Mouse (Mus musculus) megakaryocyte progenitor cell, adult 5-6 weeks (primary cell): ENCODE measurements around the gene Ppa1. TPM values are rescaled to one million over a fixed set of nuclear protein-coding genes. Genes with fewer than 3 reads are reported as not detected.

Experiments
- ATAC-seq: replicated peaks from 2 replicates; pipeline ENCODE4 v1.8.0; 2016; ENCODE audit warnings: mild to moderate bottlenecking, moderate TSS enrichment, inconsistent platforms; ENCODE audit not compliant: poor library complexity
- total RNA-seq, 2 experiments: library from RNA; stranded (forward) in 1 of 2; stranded (reverse) in 1 of 2; fragments of 157-497, 149-512 nt in 1 of 2; fragments of 200-1000 nt in 1 of 2; gene quantifications; 2 replicates each; pipeline versions ENCODE4 v1.2.3 to v1.2.4; 2015 to 2017

The Ppa1 gene
- total RNA-seq, 2 experiments from 2014 or later, result 95.4 to 139 TPM

DNA sequence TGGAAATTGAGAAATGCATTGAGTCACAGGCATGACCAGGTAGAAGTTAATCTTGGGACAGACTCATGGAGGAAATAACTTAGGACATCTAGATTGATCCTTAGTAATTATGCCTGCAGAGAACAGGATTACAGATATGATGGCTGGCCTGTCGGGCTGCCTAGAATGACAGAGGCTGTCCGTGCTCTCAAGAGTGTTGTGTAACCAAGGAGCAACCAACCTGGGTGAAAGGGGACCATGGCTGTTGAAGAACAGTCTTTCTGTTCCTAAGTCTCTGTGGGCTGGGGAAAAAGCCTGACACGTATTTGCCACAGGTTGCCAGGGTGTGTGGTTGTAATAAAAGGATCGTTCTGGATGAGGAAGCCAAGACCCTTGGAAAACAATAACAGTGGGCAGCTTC, 8.0 kb upstream of the Ppa1 start:
- no peak for ATAC-seq

DNA sequence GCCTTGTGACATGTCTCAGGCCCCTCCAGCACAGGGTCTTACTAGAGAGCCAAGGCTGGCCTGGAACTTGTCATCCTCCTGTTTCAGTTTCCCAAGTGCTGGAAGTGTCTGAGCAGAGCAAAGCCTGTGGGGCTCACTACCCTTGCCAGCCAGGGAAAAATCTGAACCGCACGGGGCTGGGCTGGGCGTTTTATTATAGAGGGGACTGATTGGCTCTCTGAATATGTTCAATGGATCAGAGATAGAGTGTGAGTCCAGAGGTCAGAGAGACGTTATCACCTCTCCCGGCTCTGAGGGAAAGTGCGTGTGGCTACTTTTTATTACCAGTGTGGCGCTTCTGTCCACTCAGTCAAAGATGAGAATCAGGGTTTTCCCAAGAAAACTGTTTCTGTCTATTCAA, 1.8 kb upstream of the Ppa1 start:
- ATAC-seq, result no peak

DNA sequence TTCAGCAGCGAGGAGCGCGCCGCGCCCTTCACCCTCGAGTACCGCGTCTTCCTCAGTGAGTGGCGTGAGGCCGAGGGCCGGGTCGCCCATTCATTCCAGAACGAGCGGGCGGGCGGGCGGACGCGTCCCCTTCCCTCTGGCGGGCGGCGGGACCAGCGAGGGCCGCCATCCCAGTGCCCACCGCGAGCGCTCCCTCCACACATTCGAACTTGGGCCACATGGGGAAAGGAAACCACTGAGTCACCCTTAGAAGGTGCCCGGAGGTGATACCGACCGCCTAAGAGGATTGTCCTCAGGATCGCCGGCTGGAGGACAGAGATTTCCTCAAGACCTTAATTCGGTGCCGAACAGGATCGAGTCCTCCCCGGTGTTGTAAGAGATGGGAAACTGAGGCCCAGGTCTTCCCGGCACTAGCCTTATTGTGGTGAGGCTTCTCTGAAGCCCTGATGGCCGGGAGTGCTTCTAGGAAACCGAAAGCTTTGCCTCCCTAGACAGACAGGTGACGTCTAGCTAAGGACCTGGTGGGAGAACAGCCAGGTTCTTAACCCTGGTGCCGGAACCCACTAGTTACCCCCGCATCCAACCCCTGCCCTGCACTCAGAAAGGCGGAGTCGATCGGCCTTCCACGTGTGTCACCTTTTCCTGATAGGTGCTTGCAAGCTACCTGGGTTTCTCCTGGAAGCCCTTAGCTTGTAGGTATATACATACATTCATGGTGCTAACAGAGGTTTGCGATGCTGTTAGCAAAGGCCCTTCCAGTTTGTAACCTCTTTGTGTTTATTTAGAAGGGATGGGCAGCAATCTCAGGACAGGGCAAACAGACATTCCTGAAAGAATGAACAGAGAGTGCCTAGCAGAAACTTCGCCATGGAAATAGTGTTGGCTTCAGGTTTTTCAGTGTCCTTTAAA, 639 bp downstream of the Ppa1 start:
- peak; percentile 70 for ATAC-seq

DNA sequence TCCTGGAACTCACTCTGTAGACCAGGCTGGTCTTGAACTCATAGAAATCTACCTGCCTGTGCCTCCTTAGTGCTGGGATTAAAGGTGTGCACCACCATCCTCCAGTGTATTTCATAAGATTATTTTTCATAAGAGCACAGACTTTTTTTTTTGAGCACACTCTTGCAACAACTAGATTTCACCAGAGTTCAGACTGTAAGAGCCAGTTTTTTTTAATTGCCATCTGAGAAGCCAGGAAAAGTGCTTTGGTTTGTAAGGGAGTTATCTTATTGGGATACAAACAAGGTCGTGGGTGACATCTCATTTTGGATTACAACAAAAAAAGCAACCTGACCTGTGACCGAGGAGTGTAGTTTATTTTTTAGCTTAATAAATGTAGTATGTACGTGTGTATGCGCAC, 5.8 kb downstream of the Ppa1 start:
- ATAC-seq, result no peak

DNA sequence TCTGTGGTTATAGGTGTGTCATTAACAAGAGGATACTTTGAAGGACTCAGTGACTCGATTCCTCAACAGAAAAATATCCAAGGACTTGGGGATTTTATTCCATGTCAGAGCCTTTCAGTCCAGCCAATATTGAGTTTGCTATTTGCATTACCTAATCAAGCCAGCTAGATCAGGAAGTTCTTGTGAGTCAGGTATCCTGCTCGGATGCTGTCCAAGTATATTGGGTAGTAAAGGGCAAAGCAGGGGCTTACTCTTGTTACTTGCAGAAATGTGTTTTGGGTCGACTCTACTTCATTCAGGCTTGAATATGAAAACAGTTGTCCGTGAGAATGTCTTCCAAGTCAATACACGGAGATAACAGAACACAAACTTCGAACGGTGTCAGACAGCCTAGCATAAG, 6.3 kb downstream of the Ppa1 start:
- ATAC-seq, result no peak

DNA sequence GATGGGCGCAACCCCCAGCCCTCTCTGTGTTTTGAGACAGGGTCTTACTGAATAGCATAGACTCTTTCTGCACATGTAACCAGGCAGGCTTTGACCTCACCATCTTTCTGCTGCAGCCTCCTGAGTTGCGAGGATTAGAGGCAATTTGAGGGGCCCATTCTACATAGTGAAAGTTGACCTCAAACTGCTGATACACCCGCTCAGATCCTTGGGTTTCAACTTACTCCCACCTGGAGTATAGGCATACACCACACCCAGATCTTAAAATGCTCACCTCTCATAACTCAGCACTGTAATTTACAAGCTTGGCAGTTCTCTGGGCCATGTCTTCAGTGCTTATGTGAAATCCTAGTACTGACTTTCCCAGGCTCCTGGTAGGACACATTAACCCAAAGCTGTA, 6.8 kb downstream of the Ppa1 start:
- ATAC-seq, result no peak

DNA sequence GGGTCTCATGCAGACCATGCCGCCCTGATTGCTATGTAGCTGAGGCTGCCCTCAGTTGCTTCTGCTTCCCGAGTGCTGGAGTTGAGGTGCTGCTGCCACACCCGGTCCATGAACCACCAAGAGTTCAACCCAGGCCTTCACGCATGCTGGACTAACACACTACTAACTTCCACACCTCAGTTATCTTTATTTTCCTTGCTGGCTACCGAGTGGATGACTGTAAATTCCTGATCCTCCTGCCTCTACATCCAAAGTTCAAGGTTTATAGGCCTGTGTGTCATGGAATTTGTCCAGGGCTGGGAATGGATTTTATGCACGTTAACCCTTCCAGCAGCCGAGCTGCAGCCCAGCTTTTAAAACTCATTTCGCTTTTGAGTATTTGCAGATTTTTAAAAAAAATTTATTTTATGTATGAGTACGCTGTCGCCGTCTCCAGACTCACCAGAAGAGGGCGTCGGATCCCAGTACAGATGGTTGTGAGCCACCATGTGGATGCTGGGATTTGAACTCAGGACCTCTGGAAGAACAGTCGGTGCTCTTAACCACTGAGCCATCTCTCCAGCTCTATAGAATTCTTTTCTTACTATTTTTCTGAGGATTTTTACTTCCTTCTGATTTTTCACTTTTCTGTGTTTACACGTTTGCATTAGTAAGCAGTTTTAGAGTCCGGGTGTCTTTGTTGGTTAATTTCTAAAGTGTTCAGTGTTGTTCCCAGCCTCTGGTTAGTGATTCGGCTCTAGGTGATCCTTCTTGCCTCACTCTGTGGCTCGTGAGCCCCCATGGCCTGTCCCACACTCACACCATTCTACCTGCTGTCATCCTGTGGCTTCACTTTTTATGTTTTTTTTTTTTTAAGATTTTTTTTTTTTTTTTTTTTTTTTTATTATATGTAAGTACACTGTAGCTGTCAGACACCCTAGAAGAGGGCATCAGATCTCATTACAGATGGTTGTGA, 8.9 kb downstream of the Ppa1 start:
- no peak for ATAC-seq

DNA sequence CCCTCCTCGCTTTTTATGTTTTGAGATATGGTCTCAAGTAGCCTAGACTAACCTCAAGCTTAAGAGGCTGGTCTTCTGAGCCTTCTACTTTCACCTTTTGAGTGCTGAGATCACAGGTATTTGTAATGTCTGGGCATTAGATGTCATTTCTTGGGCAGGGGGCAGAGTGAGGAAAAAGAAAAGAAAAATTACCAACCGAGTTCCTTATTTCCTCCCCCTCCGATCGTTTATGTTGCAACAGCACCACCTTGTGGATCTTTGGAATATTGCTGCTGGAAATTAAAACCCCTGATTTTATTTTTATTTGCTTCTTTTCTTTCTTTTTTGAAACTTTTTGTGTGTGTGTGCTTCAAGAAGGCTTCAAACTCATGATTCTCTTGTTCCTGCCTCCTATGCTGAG, 9.6 kb downstream of the Ppa1 start:
- ATAC-seq, result peak; percentile 86

DNA sequence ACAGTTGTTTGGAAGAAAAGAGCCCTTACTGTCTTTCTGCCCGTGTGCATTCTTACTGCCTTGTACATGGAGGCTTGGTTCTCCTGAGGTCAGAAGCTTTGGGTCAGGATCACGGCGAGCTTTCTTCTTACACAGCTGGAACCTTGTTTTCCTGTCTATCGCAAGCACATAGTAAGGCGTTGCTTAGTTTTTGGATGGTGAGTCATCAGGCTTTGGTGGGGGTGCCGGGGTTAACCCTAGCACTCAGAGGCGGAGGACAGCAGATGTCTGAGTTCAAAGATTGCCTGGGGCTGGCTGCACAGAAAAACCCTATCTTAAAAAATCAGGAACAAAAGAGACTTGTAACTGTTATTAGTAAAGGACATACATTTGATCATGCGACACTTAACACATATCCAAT, 13.5 kb downstream of the Ppa1 start:
- no peak for ATAC-seq

DNA sequence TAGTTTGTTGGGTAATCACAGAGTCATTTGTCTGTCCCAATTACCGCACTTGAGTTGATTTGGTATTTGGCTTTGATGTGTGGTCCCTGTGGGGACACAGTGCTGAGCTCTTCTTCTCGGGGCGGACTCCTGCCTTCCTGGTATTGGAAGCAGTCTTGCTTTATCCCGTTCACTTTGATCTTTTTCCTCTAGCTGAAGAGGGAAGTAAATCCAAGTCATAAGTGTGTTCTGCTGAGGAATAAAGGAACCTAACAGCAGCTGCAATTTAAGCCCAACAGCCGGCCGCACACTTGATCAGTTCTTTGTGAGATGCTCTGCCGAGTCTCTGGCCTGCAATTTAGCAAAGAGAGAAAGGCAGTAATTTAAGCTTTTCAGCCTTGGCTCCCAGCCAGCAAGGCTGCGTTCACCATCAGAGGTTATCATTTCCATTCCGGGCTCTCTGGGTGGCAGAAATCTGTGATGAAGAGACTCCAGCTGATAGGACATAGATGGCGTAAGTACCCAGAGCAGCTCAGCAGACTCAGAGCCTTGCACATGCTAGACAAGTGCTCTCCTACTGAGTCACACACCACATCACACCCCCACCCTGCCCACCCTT, 14.1 kb downstream of the Ppa1 start:
- peak; percentile 41; the same call in 1 of the 2 replicates for ATAC-seq

DNA sequence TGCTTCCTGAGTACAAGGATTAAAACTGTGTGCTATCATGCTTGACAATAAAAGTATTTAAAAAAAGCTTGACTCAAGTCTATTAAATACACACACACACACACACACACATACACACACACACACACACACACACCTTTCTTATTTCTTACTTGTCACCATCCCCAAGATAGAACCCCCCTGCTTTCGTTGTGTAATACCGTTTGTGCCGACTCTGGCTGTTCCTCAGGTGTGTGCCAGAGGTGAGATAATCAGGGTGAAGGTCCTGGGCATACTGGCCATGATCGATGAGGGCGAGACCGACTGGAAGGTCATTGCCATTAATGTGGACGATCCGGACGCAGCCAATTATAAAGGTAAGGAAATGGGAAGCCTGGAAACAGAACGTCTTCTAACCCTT, 16.8 kb downstream of the Ppa1 start:
- no peak for ATAC-seq

DNA sequence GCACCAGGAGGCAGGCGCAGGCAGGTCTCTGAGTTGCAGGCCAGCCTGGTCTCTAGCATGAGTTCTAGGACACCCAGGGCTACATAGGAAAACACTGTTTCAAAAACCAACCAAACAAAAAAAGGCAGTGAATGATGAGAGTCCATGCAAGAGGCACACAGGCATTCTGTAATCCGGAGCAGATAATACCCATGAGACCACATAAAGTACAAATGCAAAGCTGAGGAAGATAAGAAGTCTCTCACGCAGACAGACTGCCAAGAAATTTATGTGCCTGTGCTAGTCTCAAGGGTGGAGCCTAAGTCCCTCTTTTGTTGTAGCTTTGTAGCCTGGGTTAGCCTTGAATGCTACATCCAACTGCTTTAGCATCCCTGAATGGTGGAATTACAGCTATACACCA, 17.3 kb downstream of the Ppa1 start:
- ATAC-seq, result peak; percentile 86

DNA sequence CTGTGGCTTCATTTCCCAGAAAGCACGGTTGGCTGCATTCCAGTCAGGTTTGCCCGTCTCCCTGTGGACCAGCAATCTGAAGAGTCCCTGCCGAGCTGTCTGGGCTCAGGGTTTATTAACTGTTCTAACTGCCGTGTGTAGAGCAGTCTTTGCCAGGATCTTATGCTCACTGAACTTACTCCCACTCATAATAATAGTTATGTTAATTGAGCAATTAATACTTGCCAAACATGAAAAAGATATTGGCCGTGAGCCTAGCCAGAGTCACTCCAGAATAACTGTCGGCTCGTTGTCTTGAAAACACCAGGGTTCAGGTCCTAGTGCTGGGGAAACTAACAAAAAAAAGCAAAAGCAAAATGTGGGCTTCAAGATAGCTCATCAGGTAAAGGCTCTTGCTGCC, 20.9 kb downstream of the Ppa1 start:
- no peak for ATAC-seq

DNA sequence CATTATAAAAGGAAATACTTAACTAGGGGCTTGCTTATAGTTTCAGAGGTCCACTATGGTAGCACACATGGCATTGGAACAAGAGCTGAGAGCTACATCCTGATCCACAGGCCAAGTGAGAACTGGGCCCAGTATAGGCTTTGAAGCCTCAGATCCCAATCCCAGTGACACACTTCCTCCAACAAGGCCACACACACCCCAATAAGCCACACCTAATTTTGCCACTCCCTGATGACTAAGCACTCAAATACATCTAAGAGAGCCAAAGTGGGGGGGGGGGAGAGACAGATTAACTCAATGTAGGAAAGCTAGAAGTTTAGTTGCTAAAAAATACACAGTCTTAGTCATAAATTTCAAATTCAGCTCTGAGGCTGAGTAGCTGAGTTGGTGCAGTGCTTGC, 21.5 kb downstream of the Ppa1 start:
- ATAC-seq, result 0 out of 2 replicates have a peak, but pooled peaks have one; percentile 36

DNA sequence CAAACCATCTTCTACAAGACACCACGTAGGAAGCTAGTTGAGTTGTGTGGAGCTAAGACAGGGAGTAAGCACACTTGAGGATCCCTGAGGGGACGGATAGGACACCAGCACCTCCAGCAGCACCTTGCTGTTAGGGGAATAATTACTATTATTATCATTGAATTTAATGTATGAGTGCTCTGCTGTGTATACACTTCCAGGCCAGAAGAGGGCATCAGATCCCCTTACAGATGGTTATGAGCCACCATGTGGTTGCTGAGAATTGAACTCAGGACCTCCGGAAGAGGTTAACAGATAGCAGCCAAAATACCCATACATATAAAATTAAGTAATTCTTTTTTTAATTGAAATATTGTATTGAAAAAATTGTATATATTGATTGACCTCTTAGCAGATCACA, 22.4 kb downstream of the Ppa1 start:
- peak; percentile 64 for ATAC-seq

DNA sequence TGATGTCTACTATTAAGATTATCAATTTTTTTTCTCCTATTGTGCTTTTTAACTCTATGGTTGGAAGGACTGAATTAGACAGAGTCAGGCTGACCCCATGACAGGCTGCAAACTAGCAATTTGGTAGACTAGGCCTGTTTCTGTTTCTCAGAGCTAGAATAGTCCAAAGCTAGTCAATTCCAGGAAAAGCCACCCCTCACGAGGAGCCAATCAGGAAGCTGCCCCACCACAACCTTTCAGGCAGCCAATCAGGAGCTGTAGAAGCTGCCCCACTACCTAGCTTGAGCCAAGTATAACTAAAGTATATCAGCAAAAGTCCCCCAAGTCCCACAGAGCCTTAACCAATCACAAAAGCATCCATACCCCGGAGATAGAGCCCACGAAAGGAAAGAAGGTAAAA, 27.6 kb downstream of the Ppa1 start:
- ATAC-seq, result peak; percentile 35

DNA sequence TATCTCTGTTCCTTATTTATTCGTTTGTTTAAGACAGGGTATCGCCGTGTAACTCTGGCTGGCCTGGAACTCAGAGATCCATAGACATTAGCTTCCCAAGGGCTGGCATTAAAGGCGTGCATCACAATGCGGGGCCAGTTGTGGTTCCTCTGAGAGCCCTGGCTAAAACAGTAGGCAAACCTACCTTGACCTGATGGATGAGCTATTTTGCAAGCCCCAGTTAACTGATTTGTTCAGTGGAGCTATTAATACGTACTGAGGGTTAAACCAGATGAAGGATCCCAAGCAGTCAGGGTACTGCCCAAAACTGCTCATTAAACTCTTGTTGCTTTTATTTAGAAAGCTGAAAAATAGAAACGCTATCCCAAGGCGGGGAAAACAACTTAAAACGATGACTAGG, 31.2 kb downstream of the Ppa1 start:
- ATAC-seq, result no peak

DNA sequence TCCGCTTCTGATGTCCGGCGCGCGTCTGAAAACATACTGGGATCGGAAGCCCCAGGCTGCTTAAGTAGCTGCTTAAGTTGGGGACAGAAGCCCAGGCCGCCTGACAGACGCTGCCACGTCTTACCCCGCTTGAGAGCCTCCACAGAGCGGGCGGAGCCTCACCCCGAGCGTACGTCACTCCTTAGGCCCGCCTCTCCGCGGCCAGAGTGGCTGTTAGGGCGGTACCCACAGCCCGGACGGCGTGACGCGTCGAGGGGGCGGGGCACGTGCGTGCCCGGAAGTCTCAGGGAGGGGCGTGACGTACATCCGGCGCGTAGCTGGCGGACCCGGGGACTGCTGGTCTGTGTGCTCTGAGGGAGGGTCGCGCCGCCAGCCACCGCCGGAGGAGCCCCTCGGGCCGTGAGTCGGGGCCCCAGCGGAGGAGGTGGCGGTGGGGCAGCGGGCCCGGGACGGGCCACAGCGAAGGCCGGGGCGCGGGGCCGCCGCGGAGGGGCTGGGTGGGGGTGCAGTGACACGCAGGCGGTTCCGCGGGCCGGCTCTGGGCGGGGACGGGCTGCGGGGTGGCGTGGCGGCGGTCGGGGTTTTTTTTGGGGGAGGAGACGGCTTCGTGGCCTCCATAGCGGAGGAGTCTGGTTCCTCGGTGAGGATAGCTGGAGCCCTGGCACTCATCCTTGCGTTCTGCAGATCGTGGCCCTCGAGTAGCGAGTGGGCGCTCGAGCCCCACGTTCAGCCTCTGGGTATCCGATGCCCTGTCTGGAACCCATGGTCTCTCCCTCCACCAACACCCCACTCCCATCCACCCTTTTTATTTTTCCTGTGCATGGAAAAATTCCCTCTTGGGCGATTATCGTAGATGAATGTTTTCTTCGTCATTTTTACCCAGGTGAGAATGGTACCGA, 31.9 kb downstream of the Ppa1 start, which contains the start of gene Sar1a:
Sar1a (plus strand) TSS at position 285 of the 899 bp plus-strand sequence.
- peak; percentile 98 for ATAC-seq

DNA sequence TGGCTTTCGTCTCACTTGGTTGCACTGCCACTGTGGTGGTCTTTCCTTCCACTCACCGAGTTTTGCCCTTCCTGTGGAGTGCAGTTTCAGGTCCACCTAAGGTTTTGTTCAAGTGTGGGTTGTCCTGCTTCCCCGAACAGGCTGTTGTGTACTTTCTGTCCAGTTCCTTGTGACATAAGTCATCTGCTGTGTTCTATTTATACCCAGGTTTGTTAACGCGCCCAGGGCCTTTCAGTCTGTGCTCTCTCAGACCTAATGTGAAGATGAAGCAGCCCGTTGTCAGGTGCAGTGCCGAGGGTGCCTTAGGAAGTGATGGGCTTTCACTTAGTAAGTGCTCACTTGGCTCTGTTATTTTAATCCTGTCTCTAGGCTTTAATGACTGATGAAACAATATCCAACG, 41.1 kb downstream of the Ppa1 start:
- ATAC-seq, result no peak

DNA sequence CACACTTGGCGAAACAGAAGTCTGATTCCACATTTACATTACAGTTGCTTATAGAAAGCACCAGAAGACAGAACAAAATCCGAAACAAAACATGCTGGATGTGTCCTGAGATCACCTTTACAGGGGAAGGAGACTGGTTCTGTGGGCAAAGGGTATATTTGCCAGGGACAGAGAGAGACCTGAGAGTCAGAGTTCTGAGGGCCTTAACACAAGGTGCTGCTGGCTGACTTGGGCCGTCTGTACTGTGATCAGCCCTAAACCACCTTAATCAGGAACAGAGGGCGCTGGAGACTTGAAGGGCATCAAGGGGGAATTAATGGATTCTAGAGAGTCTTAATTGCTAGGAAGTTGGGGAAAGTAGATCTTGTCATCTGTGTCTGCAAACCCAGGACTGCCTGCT, 45.2 kb downstream of the Ppa1 start:
- no peak for ATAC-seq
